In the genomic region with DNA sequence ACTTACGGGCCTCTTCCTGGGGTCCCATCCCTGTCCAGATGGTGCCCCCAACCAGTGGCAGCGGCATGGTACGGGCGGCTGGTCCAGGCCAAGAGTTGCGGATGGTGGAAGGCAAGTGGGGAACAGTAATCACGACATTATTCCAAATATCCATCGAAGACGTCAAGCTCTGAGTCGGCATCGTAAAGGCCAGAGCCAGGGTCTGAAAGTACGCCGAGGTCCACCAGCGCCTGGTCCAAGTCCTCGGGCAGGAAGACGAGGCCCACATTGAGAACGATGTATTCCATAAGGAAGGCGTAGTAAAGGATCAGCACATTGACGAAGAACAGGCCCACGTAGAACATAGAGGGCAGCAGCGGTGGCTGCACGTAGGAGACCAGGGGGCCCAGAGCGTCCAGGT, we compare ENCODE assay signal across 8 mouse cellular contexts. TPM values are rescaled to one million over a fixed set of nuclear protein-coding genes. Genes with fewer than 3 reads are reported as not detected.
DNase-seq lines count a peak whose midpoint lies in the region; ATAC-seq and TF ChIP-seq lines count a peak whose summit lies in the region.

No protein-coding gene starts in this region.

- peak overlapping the region; percentile 66 for H3K4me3 ChIP-seq in forebrain, embryonic 12.5 days (replicated peaks)
- peak overlapping the region; percentile 74 for H3K4me3 ChIP-seq in intestine, postnatal 0 days (ENCODE audit: low read depth, low read length)
- peak overlapping the region; percentile 84 for H3K4me3 ChIP-seq in midbrain, embryonic 11.5 days (ENCODE audit: low read depth, low read length)

- TF ChIP-seq CTCF in intestine, postnatal 0 days (IDR thresholded peaks at IDR 0.05; ENCODE audit: low read depth): no peak

- H3K9ac ChIP-seq in forebrain, embryonic 12.5 days: peak overlapping the region; percentile 85
- peak overlapping the region; percentile 71 for H3K9ac ChIP-seq in intestine, postnatal 0 days (ENCODE audit: low read depth, low read length)
- peak overlapping the region; percentile 94 for H3K9ac ChIP-seq in midbrain, embryonic 11.5 days (ENCODE audit: low read length)

- peak overlapping the region; percentile 88 for H3K4me2 ChIP-seq in forebrain, embryonic 12.5 days
- peak overlapping the region; percentile 100 for H3K4me2 ChIP-seq in intestine, postnatal 0 days (replicated peaks; ENCODE audit: low read depth)
- peak overlapping the region; percentile 84 for H3K4me2 ChIP-seq in midbrain, embryonic 11.5 days

- peak overlapping the region; percentile 75; the same call in 1 of the 2 replicates for H3K27ac ChIP-seq in forebrain, embryonic 12.5 days
- no peak overlapping the region for H3K27ac ChIP-seq in intestine, postnatal 0 days (ENCODE audit: low read depth, low read length)
- peak overlapping the region; percentile 73; the same call in 1 of the 2 replicates for H3K27ac ChIP-seq in midbrain, embryonic 11.5 days (ENCODE audit: low read depth, low read length)

- H3K27me3 ChIP-seq in forebrain, embryonic 12.5 days: no peaks in the 10 kb centered on the region
- H3K27me3 ChIP-seq in intestine, postnatal 0 days (replicated peaks; ENCODE audit: control insufficient read depth, insufficient read depth, low read length): no peaks in the 10 kb centered on the region
- H3K27me3 ChIP-seq in midbrain, embryonic 11.5 days (ENCODE audit: control insufficient read depth, insufficient read depth, low read length): no peaks in the 10 kb centered on the region

- peaks cover 51% of the 10 kb centered on the region for H3K4me1 ChIP-seq in forebrain, embryonic 12.5 days
- H3K4me1 ChIP-seq in intestine, postnatal 0 days (replicated peaks; ENCODE audit: control insufficient read depth, insufficient read depth, low read length): peaks cover 18% of the 10 kb centered on the region; the same call in 1 of the 2 replicates
- peaks cover 28% of the 10 kb centered on the region for H3K4me1 ChIP-seq in midbrain, embryonic 11.5 days (ENCODE audit: control insufficient read depth, insufficient read depth, low read length)

- no peaks in the 10 kb centered on the region for H3K9me3 ChIP-seq in forebrain, embryonic 12.5 days
- H3K9me3 ChIP-seq in intestine, postnatal 0 days (ENCODE audit: control insufficient read depth): no peaks in the 10 kb centered on the region
- H3K9me3 ChIP-seq in midbrain, embryonic 11.5 days (ENCODE audit: control insufficient read depth, low read length): no peaks in the 10 kb centered on the region

- H3K36me3 ChIP-seq in forebrain, embryonic 12.5 days (replicated peaks): no peaks in the 10 kb centered on the region
- no peaks in the 10 kb centered on the region for H3K36me3 ChIP-seq in intestine, postnatal 0 days (ENCODE audit: control insufficient read depth, insufficient read depth)
- no peaks in the 10 kb centered on the region for H3K36me3 ChIP-seq in midbrain, embryonic 11.5 days (ENCODE audit: control insufficient read depth, insufficient read depth, low read length)

- peak; percentile 16 for ATAC-seq in forebrain, embryonic 12.5 days (ENCODE audit: low FRiP score)
- ATAC-seq in intestine, postnatal 0 days: no peak
- ATAC-seq in midbrain, embryonic 11.5 days (ENCODE audit: low FRiP score): no peak

- DNase-seq in layer of hippocampus, postnatal 10 days (ENCODE audit: low spot score in 2 of 2): peak; percentile 37 to 46
- DNase-seq in layer of hippocampus, adult 18-20 months (ENCODE audit: low spot score in 2 of 2): no peak
- DNase-seq in MN1 (ENCODE audit: low spot score): peak; percentile 49
- DNase-seq in midbrain, embryonic 11.5 days (ENCODE audit: low spot score, missing footprints): peak; percentile 93
- no peak for DNase-seq in adrenal gland, postnatal 4 days (ENCODE audit: low spot score in 2 of 2)
- no peak for DNase-seq in left cerebral cortex, postnatal 4 days

- intact Hi-C loops in left cerebral cortex, postnatal 4 days (cut with DNase I): no loop called here

- 3% methylated on average over 22 of the region's 22 CpGs for WGBS in forebrain, embryonic 12.5 days
- 4% methylated on average over 22 of the region's 22 CpGs for WGBS in intestine, postnatal 0 days
- WGBS in midbrain, embryonic 11.5 days: 4% methylated on average over 22 of the region's 22 CpGs

RNA-seq across cellular contexts. Expression of gene Dexi, which starts 0.6 kb away (rescaled TPM):
- 10 to 100 TPM; 33.0 to 35.5 TPM for total RNA-seq in layer of hippocampus, postnatal 10 days (2021)
- 10 to 100 TPM; 62.8 to 67.7 TPM for total RNA-seq in layer of hippocampus, adult 18-20 months (2021)
- polyA plus RNA-seq in forebrain, embryonic 12.5 days (2016; fragmentation: Nextera tagmentation; extraction: Ambion mirVana): 20.4 and 22.6 TPM in 2 replicates
- 8.9 and 9.3 TPM in 2 replicates for polyA plus RNA-seq in intestine, postnatal 0 days (2015; fragmentation: Nextera tagmentation; extraction: Ambion mirVana)
- polyA plus RNA-seq in midbrain, embryonic 11.5 days (2014; fragmentation: Nextera tagmentation; extraction: Ambion mirVana): 23.8 and 27.3 TPM in 2 replicates
- 10 to 100 TPM; 21.8 to 23.0 TPM for total RNA-seq in adrenal gland, postnatal 4 days (2021)
- 10 to 100 TPM; 22.2 to 22.3 TPM for total RNA-seq in left cerebral cortex, postnatal 4 days (2021)

RNA-seq across cellular contexts. Expression of gene Clec16a, which starts 2.9 kb away (rescaled TPM):
- total RNA-seq in layer of hippocampus, postnatal 10 days (2021): 10 to 100 TPM; 66.8 to 71.6 TPM
- 10 to 100 TPM; 93.0 to 95.7 TPM for total RNA-seq in layer of hippocampus, adult 18-20 months (2021)
- 51.0 and 53.9 TPM in 2 replicates for polyA plus RNA-seq in forebrain, embryonic 12.5 days (2016; fragmentation: Nextera tagmentation; extraction: Ambion mirVana)
- polyA plus RNA-seq in intestine, postnatal 0 days (2015; fragmentation: Nextera tagmentation; extraction: Ambion mirVana): 30.4 and 31.0 TPM in 2 replicates
- polyA plus RNA-seq in midbrain, embryonic 11.5 days (2014; fragmentation: Nextera tagmentation; extraction: Ambion mirVana): 41.2 and 43.4 TPM in 2 replicates
- total RNA-seq in adrenal gland, postnatal 4 days (2021): 10 to 100 TPM; 28.2 to 30.7 TPM
- total RNA-seq in left cerebral cortex, postnatal 4 days (2021): 10 to 100 TPM; 59.0 to 66.1 TPM

Comparison
In these comparisons a context has a peak if more than half of its experiments do, and no peak if none do; other contexts are left out.
1. DNase-seq: peak in layer of hippocampus, postnatal 10 days (2 of 2), MN1 (single experiment) and midbrain, embryonic 11.5 days (single experiment); none in layer of hippocampus, adult 18-20 months (0 of 2), adrenal gland, postnatal 4 days (0 of 2) and left cerebral cortex, postnatal 4 days (single experiment).
2. Peak in every context shown above with its lines, with median percentiles within 50 percentile points of each other: H3K4me2 ChIP-seq, H3K4me3 ChIP-seq and H3K9ac ChIP-seq.